Mouse (Mus musculus): ENCODE data around the gene Prkch.

Gene Prkch

GRCm38 (mm10) chr12:73788850-73789249, 204.3 kb downstream of the Prkch start:
- no peak for TF ChIP-seq CTCF (conservative IDR thresholded peaks at IDR 0.05; ENCODE audit: low read length)
- no peak for TF ChIP-seq POU5F1 (IDR thresholded peaks at IDR 0.05; ENCODE audit: borderline replicate concordance, low read length)
- TF ChIP-seq NANOG (IDR thresholded peaks at IDR 0.05; ENCODE audit: borderline replicate concordance, low read length): no peak
- Histone ChIP-seq H3K36me3 (ENCODE audit: insufficient read depth, low read length) (no peaks in the 10 kb centered on the region), H3K4me3 (replicated peaks; ENCODE audit: low read length) (no peak overlapping the region), H3K4me1 (replicated peaks; ENCODE audit: low read depth, low read length) (peaks cover 23% of the 10 kb centered on the region), H3K9me3 (ENCODE audit: low read length) (no peaks in the 10 kb centered on the region), H3K27me3 (ENCODE audit: insufficient read depth, low read length) (peaks cover 28% of the 10 kb centered on the region)

- Histone ChIP-seq H3K36me3 (ENCODE audit: insufficient read depth, low read length) (no peaks in the 10 kb centered on the region), H3K4me3 (replicated peaks; ENCODE audit: low read length) (no peak overlapping the region), H3K9me3 (ENCODE audit: low read length) (no peaks in the 10 kb centered on the region), H3K27me3 (ENCODE audit: insufficient read depth, low read length) (peaks cover 45% of the 10 kb centered on the region), H3K4me1 (replicated peaks; ENCODE audit: low read depth, low read length) (peaks cover 31% of the 10 kb centered on the region)
- no peak for TF ChIP-seq NANOG (IDR thresholded peaks at IDR 0.05; ENCODE audit: borderline replicate concordance, low read length)
These were observed 206.0 kb downstream of the Prkch start for GRCm38 (mm10) chr12:73790571-73791108.

- Histone ChIP-seq H3K36me3 (ENCODE audit: insufficient read depth, low read length) (no peaks in the 10 kb centered on the region), H3K27me3 (ENCODE audit: insufficient read depth, low read length) (peaks cover 53% of the 10 kb centered on the region), H3K4me3 (replicated peaks; ENCODE audit: low read length) (peak overlapping the region; percentile 48), H3K9me3 (ENCODE audit: low read length) (no peaks in the 10 kb centered on the region), H3K4me1 (replicated peaks; ENCODE audit: low read depth, low read length) (peaks cover 31% of the 10 kb centered on the region)
- TF ChIP-seq NANOG (IDR thresholded peaks at IDR 0.05; ENCODE audit: borderline replicate concordance, low read length) (no peak), POU5F1 (IDR thresholded peaks at IDR 0.05; ENCODE audit: borderline replicate concordance, low read length) (no peak), CTCF (conservative IDR thresholded peaks at IDR 0.05; ENCODE audit: low read length) (no peak)
These were observed 208.6 kb downstream of the Prkch start for GRCm38 (mm10) chr12:73793216-73793615.

GRCm38 (mm10) chr12:73793744-73794143, 209.1 kb downstream of the Prkch start:
- H3K27me3 ChIP-seq (ENCODE audit: insufficient read depth, low read length): peaks cover 53% of the 10 kb centered on the region
- no peaks in the 10 kb centered on the region for H3K9me3 ChIP-seq (ENCODE audit: low read length)
- peak overlapping the region; percentile 48 for H3K4me3 ChIP-seq (replicated peaks; ENCODE audit: low read length)
- H3K4me1 ChIP-seq (replicated peaks; ENCODE audit: low read depth, low read length): peaks cover 31% of the 10 kb centered on the region
- no peak for TF ChIP-seq CTCF (conservative IDR thresholded peaks at IDR 0.05; ENCODE audit: low read length)
- TF ChIP-seq NANOG (IDR thresholded peaks at IDR 0.05; ENCODE audit: borderline replicate concordance, low read length): no peak
- no peak for TF ChIP-seq POU5F1 (IDR thresholded peaks at IDR 0.05; ENCODE audit: borderline replicate concordance, low read length)
- no peaks in the 10 kb centered on the region for H3K36me3 ChIP-seq (ENCODE audit: insufficient read depth, low read length)

GRCm38 (mm10) chr12:73794151-73794883, 209.7 kb downstream of the Prkch start:
- H3K4me3 ChIP-seq (replicated peaks; ENCODE audit: low read length): peak overlapping the region; percentile 48
- H3K9me3 ChIP-seq (ENCODE audit: low read length): no peaks in the 10 kb centered on the region
- H3K4me1 ChIP-seq (replicated peaks; ENCODE audit: low read depth, low read length): peaks cover 31% of the 10 kb centered on the region
- no peaks in the 10 kb centered on the region for H3K36me3 ChIP-seq (ENCODE audit: insufficient read depth, low read length)
- peaks cover 53% of the 10 kb centered on the region for H3K27me3 ChIP-seq (ENCODE audit: insufficient read depth, low read length)
- no peak for TF ChIP-seq NANOG (IDR thresholded peaks at IDR 0.05; ENCODE audit: borderline replicate concordance, low read length)
- TF ChIP-seq CTCF (conservative IDR thresholded peaks at IDR 0.05; ENCODE audit: low read length): no peak
- no peak for TF ChIP-seq POU5F1 (IDR thresholded peaks at IDR 0.05; ENCODE audit: borderline replicate concordance, low read length)

GRCm38 (mm10) chr12:73799671-73800070, 215.1 kb downstream of the Prkch start:
- TF ChIP-seq POU5F1 (IDR thresholded peaks at IDR 0.05; ENCODE audit: borderline replicate concordance, low read length) (no peak), CTCF (conservative IDR thresholded peaks at IDR 0.05; ENCODE audit: low read length) (no peak), NANOG (IDR thresholded peaks at IDR 0.05; ENCODE audit: borderline replicate concordance, low read length) (no peak)
- Histone ChIP-seq H3K9me3 (ENCODE audit: low read length) (no peaks in the 10 kb centered on the region), H3K4me3 (replicated peaks; ENCODE audit: low read length) (no peak overlapping the region), H3K4me1 (replicated peaks; ENCODE audit: low read depth, low read length) (peaks cover under 1% of the 10 kb centered on the region; the same call in 1 of the 2 replicates), H3K36me3 (ENCODE audit: insufficient read depth, low read length) (no peaks in the 10 kb centered on the region), H3K27me3 (ENCODE audit: insufficient read depth, low read length) (peaks cover 18% of the 10 kb centered on the region)

- no peaks in the 10 kb centered on the region for H3K9me3 ChIP-seq (ENCODE audit: low read length)
- H3K4me3 ChIP-seq (replicated peaks; ENCODE audit: low read length): no peak overlapping the region
- no peak for TF ChIP-seq NANOG (IDR thresholded peaks at IDR 0.05; ENCODE audit: borderline replicate concordance, low read length)
- no peak for TF ChIP-seq POU5F1 (IDR thresholded peaks at IDR 0.05; ENCODE audit: borderline replicate concordance, low read length)
- TF ChIP-seq CTCF (conservative IDR thresholded peaks at IDR 0.05; ENCODE audit: low read length): no peak
- H3K27me3 ChIP-seq (ENCODE audit: insufficient read depth, low read length): peaks cover 6% of the 10 kb centered on the region
- H3K4me1 ChIP-seq (replicated peaks; ENCODE audit: low read depth, low read length): no peaks in the 10 kb centered on the region
- no peaks in the 10 kb centered on the region for H3K36me3 ChIP-seq (ENCODE audit: insufficient read depth, low read length)
These were observed 216.3 kb downstream of the Prkch start for GRCm38 (mm10) chr12:73800886-73801285.

- Histone ChIP-seq H3K9me3 (ENCODE audit: low read length) (no peaks in the 10 kb centered on the region), H3K4me3 (replicated peaks; ENCODE audit: low read length) (no peak overlapping the region), H3K4me1 (replicated peaks; ENCODE audit: low read depth, low read length) (no peaks in the 10 kb centered on the region), H3K27me3 (ENCODE audit: insufficient read depth, low read length) (no peaks in the 10 kb centered on the region), H3K36me3 (ENCODE audit: insufficient read depth, low read length) (no peaks in the 10 kb centered on the region)
- no peak for TF ChIP-seq CTCF (conservative IDR thresholded peaks at IDR 0.05; ENCODE audit: low read length)
These were observed 217.2 kb downstream of the Prkch start for GRCm38 (mm10) chr12:73801845-73802244.

Data from E14TG2a.4 (cell line).